Mouse (Mus musculus) liver, embryonic 11.5 days (tissue): ENCODE data around the gene Fuca1. TPM values are rescaled to one million over a fixed set of nuclear protein-coding genes. Genes with fewer than 3 reads are reported as not detected.

ENCODE experiments used
- ATAC-seq: fragments of 200-750 bp; cut with Nextera tagmentation; replicated peaks from 2 replicates; pipeline ENCODE4 v1.8.0; 2017; ENCODE audit warnings: moderate number of reproducible peaks, mild to moderate bottlenecking, moderate TSS enrichment, moderate library complexity; ENCODE audit not compliant: low FRiP score
- DNase-seq: peaks from one replicate; pipeline ENCODE4 v3.0.0-alpha.2; 2017; ENCODE audit warnings: low spot score
- H3K27ac ChIP-seq: fragments of 300-500 bp; sonication (generic); 2 replicates; pipeline ENCODE4 v1.5.1; 2014; ENCODE audit warnings: mild to moderate bottlenecking, low read depth, low read length, control low read depth
- H3K27me3 ChIP-seq: fragments of 300-500 bp; sonication (generic); replicated peaks from 2 replicates; pipeline ENCODE4 v1.6.1; 2014; ENCODE audit warnings: low read length, mixed read lengths; ENCODE audit not compliant: control insufficient read depth, insufficient read depth
- H3K36me3 ChIP-seq: fragments of 300-500 bp; sonication (generic); 2 replicates; pipeline ENCODE4 v1.6.1; 2014; ENCODE audit warnings: mild to moderate bottlenecking, low read length, moderate library complexity, mixed read lengths; ENCODE audit not compliant: control insufficient read depth, insufficient read depth
- H3K4me1 ChIP-seq: fragments of 300-500 bp; sonication (generic); replicated peaks from 2 replicates; pipeline ENCODE4 v1.6.1; 2014; ENCODE audit warnings: low read length, mixed read lengths; ENCODE audit not compliant: control insufficient read depth, insufficient read depth
- H3K4me2 ChIP-seq: fragments of 300-500 bp; sonication (generic); 2 replicates; pipeline ENCODE4 v1.6.1; 2014; ENCODE audit warnings: mild to moderate bottlenecking, control low read depth, moderate library complexity
- H3K4me3 ChIP-seq: fragments of 300-500 bp; sonication (generic); 2 replicates; pipeline ENCODE4 v1.5.1; 2014; ENCODE audit warnings: low read depth, low read length, control low read depth
- H3K9ac ChIP-seq: fragments of 300-500 bp; sonication (generic); 2 replicates; pipeline ENCODE4 v1.6.1; 2014; ENCODE audit warnings: low read depth, low read length, control low read depth
- H3K9me3 ChIP-seq: fragments of 300-500 bp; sonication (generic); 2 replicates; pipeline ENCODE4 v1.6.1; 2016; ENCODE audit warnings: low read length, inconsistent platforms, mixed read lengths; ENCODE audit not compliant: control insufficient read depth
- WGBS: fragments of 180-500 bp; shearing (Covaris S2); extraction: QIAGEN DNeasy Blood & Tissue Kit; methylation state at CpG from one replicate; pipeline ENCODE4 v1.1.7; 2014; 5-methylcytosine and 5-hydroxymethylcytosine counted together
- polyA plus RNA-seq: library from polyadenylated mRNA; unstranded; fragments of >200 nt; fragmentation: Nextera tagmentation; extraction: Ambion mirVana; gene quantifications from 2 replicates; pipeline ENCODE4 v1.2.1, GENCODE M21; 2014

Fuca1 gene
- polyA plus RNA-seq, 1 experiment from 2014 or later, result 39.6 TPM

DNA sequence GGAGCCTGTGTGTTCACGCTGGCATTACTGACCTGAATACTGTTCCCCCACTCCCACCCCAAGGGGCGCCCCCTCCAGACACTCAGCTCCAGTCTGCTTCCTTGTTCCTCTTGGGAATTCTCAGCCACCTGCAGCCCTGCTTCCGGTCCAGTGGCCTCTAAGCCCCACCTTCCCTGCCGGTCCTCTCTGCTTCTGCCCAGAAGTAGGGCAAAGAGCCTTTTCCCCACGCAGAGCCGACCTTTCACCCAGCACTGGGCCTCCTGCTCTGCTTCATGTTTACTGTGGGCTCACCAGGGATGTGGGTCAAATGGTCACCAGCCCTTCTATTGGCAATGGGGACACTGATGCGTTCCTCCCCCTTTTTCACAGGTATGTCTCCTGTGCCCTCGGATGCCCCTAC lies 37.8 kb downstream of the Fuca1 start:
- WGBS, result 68% methylated on average over 8 of the region's 8 CpGs
- Histone ChIP-seq H3K9ac (no peak overlapping the region), H3K36me3 (peaks cover 16% of the 10 kb centered on the region; the same call in 1 of the 2 replicates), H3K27ac (peak overlapping the region; percentile 32; the same call in 1 of the 2 replicates), H3K4me1 (peaks cover 7% of the 10 kb centered on the region; the same call in 1 of the 2 replicates), H3K27me3 (no peaks in the 10 kb centered on the region), H3K9me3 (no peaks in the 10 kb centered on the region), H3K4me3 (0 out of 2 replicates have a peak overlapping the region, but pooled peaks have one; percentile 6), H3K4me2 (peak overlapping the region; percentile 30; the same call in 1 of the 2 replicates)
- ATAC-seq (no peak), DNase-seq (no peak)

DNA sequence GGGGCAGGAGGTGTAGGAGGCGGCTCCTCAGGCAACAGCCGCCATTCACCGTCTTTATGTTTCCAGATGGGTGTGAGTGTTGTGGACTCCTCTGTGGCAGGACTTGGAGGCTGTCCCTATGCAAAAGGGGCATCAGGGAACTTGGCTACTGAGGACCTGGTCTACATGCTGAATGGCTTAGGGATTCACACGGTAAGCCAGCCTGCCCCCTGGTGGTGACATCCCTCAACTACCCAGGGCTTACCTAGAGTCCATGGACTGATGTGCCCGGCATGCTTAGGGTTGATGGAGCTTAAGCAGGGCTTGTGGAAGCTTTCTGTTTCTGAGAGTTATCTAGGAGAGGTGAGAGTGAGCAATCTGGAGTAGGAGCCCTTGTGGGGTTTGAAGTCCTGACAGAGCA lies 40.2 kb downstream of the Fuca1 start:
- H3K9ac ChIP-seq, result peak overlapping the region; percentile 34; the same call in 1 of the 2 replicates
- no peaks in the 10 kb centered on the region for H3K9me3 ChIP-seq
- DNase-seq (peak; percentile 77), ATAC-seq (0 out of 2 replicates have a peak, but pooled peaks have one; percentile 32)
- H3K27me3 ChIP-seq, result no peaks in the 10 kb centered on the region
- peaks cover 15% of the 10 kb centered on the region; the same call in 1 of the 2 replicates for H3K36me3 ChIP-seq
- peaks cover 17% of the 10 kb centered on the region for H3K4me1 ChIP-seq
- H3K4me2 ChIP-seq, result no peak overlapping the region
- WGBS, result 31% methylated on average over 5 of the region's 5 CpGs
- H3K27ac ChIP-seq, result no peak overlapping the region
- no peak overlapping the region for H3K4me3 ChIP-seq

DNA sequence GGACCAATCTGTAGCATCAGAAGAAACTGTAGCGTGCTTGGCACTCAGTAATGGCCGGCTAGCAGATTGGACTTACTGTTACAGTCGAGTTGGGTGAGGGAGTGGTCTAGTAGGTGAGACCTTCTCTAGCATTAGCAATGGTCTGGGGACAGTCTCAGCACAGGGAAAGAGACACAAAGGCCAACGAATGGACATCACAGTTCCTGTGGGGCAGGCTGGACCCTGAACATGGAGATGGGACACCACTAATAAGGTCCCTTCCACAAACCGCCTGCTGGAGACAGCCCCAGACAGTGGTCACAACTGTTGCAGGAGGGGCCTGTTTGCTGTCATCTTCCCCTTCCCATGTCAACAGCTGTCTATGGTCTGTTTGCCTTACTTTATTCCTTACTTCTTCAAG lies 41.2 kb downstream of the Fuca1 start:
- H3K4me2 ChIP-seq, result no peak overlapping the region
- H3K4me1 ChIP-seq, result peaks cover 17% of the 10 kb centered on the region
- DNase-seq (no peak), ATAC-seq (no peak)
- H3K9ac ChIP-seq, result no peak overlapping the region
- no peaks in the 10 kb centered on the region for H3K27me3 ChIP-seq
- no peak overlapping the region for H3K27ac ChIP-seq
- H3K9me3 ChIP-seq, result no peaks in the 10 kb centered on the region
- no peak overlapping the region for H3K4me3 ChIP-seq
- peaks cover 10% of the 10 kb centered on the region; the same call in 1 of the 2 replicates for H3K36me3 ChIP-seq
- WGBS, result 83% methylated on average over 5 of the region's 5 CpGs

DNA sequence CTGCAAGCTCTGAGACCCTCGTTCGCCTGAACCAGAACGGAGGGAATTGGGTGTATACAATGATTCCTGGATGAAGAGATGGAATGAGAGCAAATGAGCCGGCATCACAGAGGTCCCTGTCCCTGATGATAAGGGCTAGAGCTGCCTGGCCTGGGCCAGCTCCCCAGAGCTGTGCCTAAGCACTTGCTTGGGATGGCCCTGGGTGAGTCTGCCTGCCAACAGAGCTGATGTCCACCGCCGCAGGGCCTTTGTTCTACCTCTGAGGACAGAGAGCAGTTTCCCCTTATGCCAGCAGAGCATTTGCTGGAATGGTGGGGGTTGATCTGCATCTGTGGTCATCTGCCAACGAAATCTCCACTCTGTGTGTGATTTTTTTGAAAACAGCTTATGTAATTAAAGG lies 41.7 kb downstream of the Fuca1 start:
- Histone ChIP-seq H3K4me1 (peaks cover 17% of the 10 kb centered on the region), H3K9ac (no peak overlapping the region), H3K36me3 (peaks cover 10% of the 10 kb centered on the region; the same call in 1 of the 2 replicates), H3K4me2 (no peak overlapping the region; the same call in 1 of the 2 replicates), H3K4me3 (no peak overlapping the region), H3K27ac (no peak overlapping the region; the same call in 1 of the 2 replicates), H3K9me3 (no peaks in the 10 kb centered on the region), H3K27me3 (no peaks in the 10 kb centered on the region)
- no peak for ATAC-seq
- 85% methylated on average over 7 of the region's 7 CpGs for WGBS
- no peak for DNase-seq

DNA sequence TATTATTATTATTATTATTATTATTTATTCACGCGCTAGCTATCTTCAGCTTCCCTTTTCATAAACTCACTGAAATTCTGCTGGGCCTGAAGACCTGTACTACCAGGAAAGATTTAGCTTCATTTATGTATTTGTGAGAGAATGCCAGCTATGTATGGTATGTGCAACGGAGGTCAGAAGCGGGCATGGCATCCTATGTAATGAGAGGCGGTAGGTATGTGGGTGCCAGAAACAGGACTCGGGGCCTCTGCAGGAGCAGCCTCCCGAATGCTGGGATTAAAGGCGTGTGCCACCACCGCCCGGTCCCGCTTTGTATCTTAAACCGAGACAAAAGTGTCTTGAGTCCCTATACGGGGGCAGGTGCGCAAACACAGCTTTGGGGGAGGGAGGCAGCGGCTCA lies 42.4 kb downstream of the Fuca1 start:
- DNase-seq (no peak), ATAC-seq (peak; percentile 13; the same call in 1 of the 2 replicates)
- H3K9ac ChIP-seq, result peak overlapping the region; percentile 77
- peak overlapping the region; percentile 84 for H3K4me3 ChIP-seq
- no peaks in the 10 kb centered on the region for H3K27me3 ChIP-seq
- H3K27ac ChIP-seq, result peak overlapping the region; percentile 78
- peaks cover 17% of the 10 kb centered on the region for H3K4me1 ChIP-seq
- WGBS, result 7% methylated on average over 15 of the region's 15 CpGs
- no peaks in the 10 kb centered on the region for H3K9me3 ChIP-seq
- peaks cover 16% of the 10 kb centered on the region; the same call in 1 of the 2 replicates for H3K36me3 ChIP-seq
- peak overlapping the region; percentile 99 for H3K4me2 ChIP-seq

DNA sequence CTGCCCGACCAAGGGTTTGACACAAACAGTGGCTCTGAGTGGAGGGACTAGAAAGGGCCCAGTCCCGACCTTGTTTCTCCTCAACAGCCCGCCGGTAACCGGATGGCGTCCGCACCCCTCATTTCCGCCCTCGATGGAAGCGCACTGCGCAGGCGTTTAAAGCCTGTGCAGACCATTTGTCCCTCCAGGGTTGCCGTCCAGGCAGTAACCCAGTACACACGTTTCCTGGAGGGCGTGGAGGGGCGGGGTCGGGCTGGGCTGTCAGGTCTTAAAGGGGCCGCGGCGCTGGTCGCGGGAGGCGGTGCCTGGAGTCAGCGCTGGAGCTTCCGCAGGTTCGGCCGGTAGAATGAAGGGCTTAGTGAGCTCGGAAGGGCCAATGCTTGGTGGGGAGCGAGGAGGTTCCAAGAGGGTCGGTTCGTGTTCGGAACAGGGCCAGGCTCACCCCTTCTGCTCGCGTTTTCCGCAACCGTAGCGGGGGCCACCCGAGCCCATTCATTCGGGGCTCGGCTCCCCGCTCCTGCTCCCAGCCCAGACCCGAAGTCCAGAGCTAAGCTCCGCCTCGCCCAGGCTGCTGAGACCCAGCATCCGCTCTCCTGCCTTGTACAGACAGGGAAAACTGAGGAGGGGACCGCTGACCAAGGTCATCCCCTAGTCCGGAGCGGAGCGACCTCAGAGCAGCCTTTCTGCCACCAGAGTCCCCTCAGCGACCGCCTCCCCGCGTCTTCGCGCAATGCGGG lies 43.1 kb downstream of the Fuca1 start, which contains the start of gene Gale:
Gene Gale (plus strand): TSS at position 271 of the 737 bp plus-strand sequence.
- H3K4me3 ChIP-seq, result peak within 1 kb of the TSS; percentile 84
- H3K4me1 ChIP-seq, result peaks cover 20% of the 10 kb centered on the region
- H3K27ac ChIP-seq, result peak within 1 kb of the TSS; percentile 78
- no peaks in the 10 kb centered on the region for H3K27me3 ChIP-seq
- ATAC-seq (peak; percentile 92), DNase-seq (peak; percentile 91)
- under 1% methylated on average over 56 of the region's 56 CpGs for WGBS
- H3K9me3 ChIP-seq, result no peaks in the 10 kb centered on the region
- H3K9ac ChIP-seq, result peak within 1 kb of the TSS; percentile 77
- peak within 1 kb of the TSS; percentile 99 for H3K4me2 ChIP-seq
- peaks cover 23% of the 10 kb centered on the region; the same call in 1 of the 2 replicates for H3K36me3 ChIP-seq

DNA sequence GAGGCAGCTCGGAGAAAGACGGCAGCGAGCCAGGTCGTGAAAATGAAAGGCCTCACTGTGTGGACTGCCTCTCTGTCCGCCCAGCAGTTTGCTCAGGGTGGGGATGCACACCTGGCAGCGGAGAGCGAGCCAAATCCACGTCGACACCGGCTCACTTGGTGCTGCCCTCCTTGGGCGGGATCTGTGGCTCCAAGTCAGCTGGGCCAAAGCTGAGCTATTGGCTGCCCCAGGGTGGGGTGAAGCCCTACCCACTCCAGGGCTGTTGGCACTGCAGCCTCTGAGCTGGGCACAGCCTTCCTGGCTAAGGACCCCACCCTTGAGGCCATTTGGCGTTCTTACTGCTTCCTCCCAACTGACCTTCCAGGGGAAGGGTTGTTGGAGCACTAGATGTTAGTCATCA lies 43.9 kb downstream of the Fuca1 start:
- H3K36me3 ChIP-seq, result peaks cover 23% of the 10 kb centered on the region; the same call in 1 of the 2 replicates
- DNase-seq (no peak), ATAC-seq (no peak)
- peak overlapping the region; percentile 77 for H3K9ac ChIP-seq
- no peak overlapping the region for H3K27ac ChIP-seq
- no peaks in the 10 kb centered on the region for H3K9me3 ChIP-seq
- peak overlapping the region; percentile 99 for H3K4me2 ChIP-seq
- H3K27me3 ChIP-seq, result no peaks in the 10 kb centered on the region
- 9% methylated on average over 12 of the region's 12 CpGs for WGBS
- peaks cover 20% of the 10 kb centered on the region for H3K4me1 ChIP-seq
- peak overlapping the region; percentile 84 for H3K4me3 ChIP-seq

DNA sequence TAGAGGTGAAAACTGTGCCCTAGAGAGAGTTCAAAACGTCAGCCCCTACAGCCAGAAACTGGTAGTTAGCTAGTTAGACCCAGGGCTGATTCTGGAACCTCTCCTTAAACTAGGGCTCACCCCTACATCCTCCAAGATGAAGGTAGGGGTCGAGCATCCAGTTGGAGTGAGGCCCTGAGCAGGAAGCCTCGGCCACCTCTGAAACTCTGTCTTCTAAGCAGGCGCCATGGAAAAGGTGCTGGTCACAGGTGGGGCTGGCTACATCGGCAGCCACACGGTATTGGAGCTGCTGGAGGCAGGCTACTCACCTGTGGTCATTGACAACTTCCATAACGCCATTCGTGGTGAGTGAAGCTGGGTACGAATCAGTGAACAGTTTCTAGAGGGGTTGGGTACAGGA lies 44.6 kb downstream of the Fuca1 start:
- H3K4me3 ChIP-seq, result no peak overlapping the region; the same call in 1 of the 2 replicates
- no peak for DNase-seq
- no peaks in the 10 kb centered on the region for H3K9me3 ChIP-seq
- H3K27me3 ChIP-seq, result no peaks in the 10 kb centered on the region
- peaks cover 20% of the 10 kb centered on the region for H3K4me1 ChIP-seq
- H3K4me2 ChIP-seq, result peak overlapping the region; percentile 99
- 83% methylated on average over 9 of the region's 9 CpGs for WGBS
- no peak overlapping the region for H3K9ac ChIP-seq
- no peak overlapping the region for H3K27ac ChIP-seq
- H3K36me3 ChIP-seq, result peaks cover 22% of the 10 kb centered on the region; the same call in 1 of the 2 replicates
- ATAC-seq, result no peak
